Mouse (Mus musculus) inflammation-experienced regulatory T-cells, adult 6 months (primary cell): Measurements from ENCODE around the gene Fbxo2. TPM values are rescaled to one million over a fixed set of nuclear protein-coding genes. Genes with fewer than 3 reads are reported as not detected.
"Not testable (repeated sequence)": the region's sequence is repeated elsewhere in the genome, so short reads cannot be mapped to it uniquely, and the experiment has no call there.

Source experiments
- ATAC-seq: one replicate; pipeline ENCODE4 v1.8.0; 2017
- polyA plus RNA-seq, 3 experiments: library from polyadenylated mRNA; unstranded; fragments of 100-300 nt; shearing (Covaris generic); gene quantifications; one replicate each; pipeline ENCODE4 v1.2.1; 2017

Gene Fbxo2
- polyA plus RNA-seq, 3 experiments from 2014 or later: not detected

- ATAC-seq: not testable (repeated sequence)
Measured at GRCm38 (mm10) chr4:148176603-148177002, 16.2 kb downstream of the Fbxo2 start.

- ATAC-seq: no peak
Measured at GRCm38 (mm10) chr4:148177716-148178115, 17.3 kb downstream of the Fbxo2 start.

GRCm38 (mm10) chr4:148181483-148181882 lies 21.1 kb downstream of the Fbxo2 start:
- ATAC-seq: no peak

- no peak for ATAC-seq
Measured at GRCm38 (mm10) chr4:148182363-148182762, 21.9 kb downstream of the Fbxo2 start.

- no peak for ATAC-seq
Measured at GRCm38 (mm10) chr4:148184564-148184963, 24.1 kb downstream of the Fbxo2 start.

- ATAC-seq: no peak
Measured at GRCm38 (mm10) chr4:148185819-148186218, 25.4 kb downstream of the Fbxo2 start.

- not testable (repeated sequence) for ATAC-seq
Measured at GRCm38 (mm10) chr4:148188767-148189166, 28.3 kb downstream of the Fbxo2 start.

GRCm38 (mm10) chr4:148192707-148193245 lies 32.4 kb downstream of the Fbxo2 start:
- ATAC-seq: no peak

- no peak for ATAC-seq
Measured at GRCm38 (mm10) chr4:148194400-148194799, 34.0 kb downstream of the Fbxo2 start.

- no peak for ATAC-seq
Measured at GRCm38 (mm10) chr4:148198721-148199120, 38.3 kb downstream of the Fbxo2 start.

GRCm38 (mm10) chr4:148203557-148203956 lies 43.1 kb downstream of the Fbxo2 start:
- no peak for ATAC-seq

- ATAC-seq: no peak
Measured at GRCm38 (mm10) chr4:148204061-148204872, 43.8 kb downstream of the Fbxo2 start.

GRCm38 (mm10) chr4:148204873-148205232 lies 44.4 kb downstream of the Fbxo2 start:
- ATAC-seq: no peak

- no peak for ATAC-seq
Measured at GRCm38 (mm10) chr4:148214460-148215136, 54.2 kb downstream of the Fbxo2 start.

GRCm38 (mm10) chr4:148215264-148215900 lies 55.0 kb downstream of the Fbxo2 start:
- ATAC-seq: no peak

Other genes starting within 250 kb of the Fbxo2 start
- gene Plod1, start 223.9 kb upstream of the Fbxo2 start, polyA plus RNA-seq: 1 to 10 TPM; 1.3 to 4.5 (median 3.1) TPM
- gene 2510039O18Rik, start 219.7 kb upstream of the Fbxo2 start, polyA plus RNA-seq: 10 to 100 TPM in 1 of 3 experiments, 1 to 10 TPM in 2; 7.2 to 11.6 (median 8.3) TPM
- not detected for gene Nppb, start 174.8 kb upstream of the Fbxo2 start, polyA plus RNA-seq
- not detected for gene Nppa, start 159.9 kb upstream of the Fbxo2 start, polyA plus RNA-seq
- 1 to 10 TPM; 3.8 to 7.0 (median 6.3) TPM for gene Clcn6, start 121.8 kb upstream of the Fbxo2 start, polyA plus RNA-seq
- 10 to 100 TPM in 1 of 3 experiments, 1 to 10 TPM in 2; 9.2 to 12.0 (median 9.5) TPM for gene Mthfr, start 121.5 kb upstream of the Fbxo2 start, polyA plus RNA-seq
- 10 to 100 TPM; 13.3 to 21.5 (median 14.3) TPM for gene Agtrap, start 72.6 kb upstream of the Fbxo2 start, polyA plus RNA-seq
- gene Mad2l2, start 30.2 kb upstream of the Fbxo2 start, polyA plus RNA-seq: 10 to 100 TPM; 36.3 to 49.1 (median 39.6) TPM
- gene Draxin, start 29.9 kb upstream of the Fbxo2 start, polyA plus RNA-seq: not detected
- 10 to 100 TPM; 48.0 to 55.6 (median 52.6) TPM for gene Fbxo6, start 8.5 kb upstream of the Fbxo2 start, polyA plus RNA-seq
- 1 to 10 TPM in 2 of 3 experiments, under 1 TPM in 1; 0.44 to 4.3 (median 4.1) TPM for gene Fbxo44, start 139 bp upstream of the Fbxo2 start, polyA plus RNA-seq
- not detected for gene Disp3, start 127.3 kb downstream of the Fbxo2 start, polyA plus RNA-seq